9 mouse cellular contexts compared by ENCODE assay signal in genomic region chr6:140300470-140301145, GRCm38 (mm10).
A peak's percentile ranks its signal among the peaks of the same experiment; 100 is the strongest.
DNase-seq lines count a peak whose midpoint lies in the region; ATAC-seq lines count a peak whose summit lies in the region.
"Had no signal": no experiment of that assay in that cellular context is flagged by ENCODE, and none has a peak within 500 bp of the region (broad histone marks: within the 10 kb centered on the region; RNA-seq: fewer than 3 reads in every experiment).

No protein-coding gene starts in this region.

- no peak overlapping the region for H3K9ac ChIP-seq in intestine, embryonic 15.5 days
- H3K9ac ChIP-seq in liver, embryonic 16.5 days (ENCODE audit: low read depth, low read length) = no peak overlapping the region
- H3K9ac ChIP-seq in stomach, embryonic 15.5 days = no peak overlapping the region
- no peak overlapping the region for H3K9ac ChIP-seq in midbrain, embryonic 15.5 days
- H3K9ac ChIP-seq: limb, embryonic 15.5 days had no signal

- no peak overlapping the region for H3K27ac ChIP-seq in intestine, embryonic 15.5 days
- peak overlapping the region; percentile 21; the same call in 1 of the 2 replicates for H3K27ac ChIP-seq in liver, embryonic 16.5 days (ENCODE audit: low read length)
- no peak overlapping the region for H3K27ac ChIP-seq in stomach, embryonic 15.5 days
- H3K27ac ChIP-seq in midbrain, embryonic 15.5 days = no peak overlapping the region
- H3K27ac ChIP-seq: limb, embryonic 15.5 days had no signal

- peak; percentile 69 to 71 for DNase-seq in urinary bladder, postnatal 4 days (ENCODE audit: low spot score in 2 of 2)
- no peak for DNase-seq in urinary bladder, postnatal 10 days (ENCODE audit: low spot score)
- DNase-seq in gastrocnemius, postnatal 25 days = peak; percentile 46

- no peak overlapping the region for H3K4me3 ChIP-seq in intestine, embryonic 15.5 days (replicated peaks)
- no peak overlapping the region for H3K4me3 ChIP-seq in liver, embryonic 16.5 days (ENCODE audit: low read depth, low read length)
- no peak overlapping the region for H3K4me3 ChIP-seq in stomach, embryonic 15.5 days (replicated peaks)
- no peak overlapping the region for H3K4me3 ChIP-seq in midbrain, embryonic 15.5 days
- H3K4me3 ChIP-seq: erythroblast, embryonic 14.5 days; limb, embryonic 15.5 days had no signal

- peak; percentile 74 for ATAC-seq in intestine, embryonic 15.5 days
- peak; percentile 95 for ATAC-seq in liver, embryonic 16.5 days (ENCODE audit: low read depth)
- peak; percentile 83 for ATAC-seq in stomach, embryonic 15.5 days (ENCODE audit: insufficient read depth, low FRiP score, low read depth)
- no peak; the same call in 1 of the 2 replicates for ATAC-seq in midbrain, embryonic 15.5 days (replicated peaks)

- no peaks in the 10 kb centered on the region for H3K27me3 ChIP-seq in intestine, embryonic 15.5 days (replicated peaks)
- H3K27me3 ChIP-seq in liver, embryonic 16.5 days (ENCODE audit: control insufficient read depth, insufficient read depth, low read depth, low read length) = no peaks in the 10 kb centered on the region
- H3K27me3 ChIP-seq in stomach, embryonic 15.5 days (replicated peaks) = no peaks in the 10 kb centered on the region
- no peaks in the 10 kb centered on the region for H3K27me3 ChIP-seq in midbrain, embryonic 15.5 days (replicated peaks)
- H3K27me3 ChIP-seq: limb, embryonic 15.5 days had no signal

- 30% methylated on average over 7 of the region's 7 CpGs for WGBS in intestine, embryonic 15.5 days
- WGBS in liver, embryonic 16.5 days (ENCODE audit: insufficient replicate concordance) = 47% methylated on average over 7 of the region's 7 CpGs
- WGBS in stomach, embryonic 15.5 days = 36% methylated on average over 7 of the region's 7 CpGs
- WGBS in midbrain, embryonic 15.5 days = 54% methylated on average over 7 of the region's 7 CpGs

- 0 out of 2 replicates have a peak, but pooled peaks cover 6% of the 10 kb centered on the region for H3K4me1 ChIP-seq in intestine, embryonic 15.5 days (replicated peaks)
- no peaks in the 10 kb centered on the region; the same call in 1 of the 2 replicates for H3K4me1 ChIP-seq in liver, embryonic 16.5 days (ENCODE audit: control insufficient read depth, low read depth, low read length)
- 0 out of 2 replicates have a peak, but pooled peaks cover 6% of the 10 kb centered on the region for H3K4me1 ChIP-seq in stomach, embryonic 15.5 days
- H3K4me1 ChIP-seq in midbrain, embryonic 15.5 days = 0 out of 2 replicates have a peak, but pooled peaks cover 6% of the 10 kb centered on the region
- H3K4me1 ChIP-seq: limb, embryonic 15.5 days had no signal

- no peak overlapping the region for H3K4me2 ChIP-seq in intestine, embryonic 15.5 days (replicated peaks)
- no peak overlapping the region for H3K4me2 ChIP-seq in liver, embryonic 16.5 days (ENCODE audit: low read depth, low read length)
- H3K4me2 ChIP-seq in stomach, embryonic 15.5 days = no peak overlapping the region
- H3K4me2 ChIP-seq in midbrain, embryonic 15.5 days = no peak overlapping the region
- H3K4me2 ChIP-seq: limb, embryonic 15.5 days had no signal

- no peaks in the 10 kb centered on the region for H3K9me3 ChIP-seq in intestine, embryonic 15.5 days
- no peaks in the 10 kb centered on the region for H3K9me3 ChIP-seq in liver, embryonic 16.5 days (replicated peaks; ENCODE audit: control insufficient read depth, low read length)
- H3K9me3 ChIP-seq in stomach, embryonic 15.5 days = no peaks in the 10 kb centered on the region
- H3K9me3 ChIP-seq in midbrain, embryonic 15.5 days = no peaks in the 10 kb centered on the region
- H3K9me3 ChIP-seq: limb, embryonic 15.5 days had no signal

- no peaks in the 10 kb centered on the region for H3K36me3 ChIP-seq in intestine, embryonic 15.5 days
- no peaks in the 10 kb centered on the region for H3K36me3 ChIP-seq in liver, embryonic 16.5 days (ENCODE audit: control insufficient read depth, insufficient read depth)
- no peaks in the 10 kb centered on the region for H3K36me3 ChIP-seq in stomach, embryonic 15.5 days
- no peaks in the 10 kb centered on the region for H3K36me3 ChIP-seq in midbrain, embryonic 15.5 days (replicated peaks)
- H3K36me3 ChIP-seq: limb, embryonic 15.5 days had no signal
